Mouse (Mus musculus): ENCODE results near the gene Rxra. TPM values are rescaled to one million over a fixed set of nuclear protein-coding genes. Genes with fewer than 3 reads are reported as not detected.
A peak's percentile ranks its signal among the peaks of the same experiment; 100 is the strongest.

Rxra gene
- polyA plus RNA-seq, 1 experiment from 2014 or later, result 10.3 TPM

DNA sequence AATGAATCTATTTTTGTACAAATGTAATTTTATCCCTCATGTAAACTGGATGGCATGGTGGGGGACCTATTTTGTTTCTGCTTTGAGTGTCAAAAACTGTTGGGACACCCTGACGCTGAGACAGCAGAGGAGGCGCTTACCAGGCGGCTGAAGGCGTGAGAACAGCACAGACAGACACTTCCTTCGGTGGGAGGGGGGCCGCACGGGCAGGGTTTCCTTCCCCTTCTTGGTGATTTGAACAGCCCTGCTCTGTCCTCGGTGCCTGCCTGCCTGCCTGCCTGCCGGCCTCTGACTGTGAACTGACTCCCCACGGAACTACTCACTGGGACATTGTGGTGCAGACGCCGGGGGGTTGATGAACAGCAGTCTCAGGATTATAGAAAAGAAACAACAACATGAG lies 86.3 kb downstream of the Rxra start:
- ATAC-seq (ENCODE audit: insufficient number of reproducible peaks, insufficient read depth, low FRiP score, low read depth), result no peak
- Histone ChIP-seq H3K27ac (ENCODE audit: low read length) (peak overlapping the region; percentile 39; the same call in 1 of the 2 replicates), H3K36me3 (ENCODE audit: control insufficient read depth, insufficient read depth, low read length) (peaks cover 12% of the 10 kb centered on the region; the same call in 1 of the 2 replicates), H3K4me3 (ENCODE audit: low read depth, low read length) (no peak overlapping the region), H3K27me3 (ENCODE audit: control insufficient read depth, insufficient read depth, low read length) (no peaks in the 10 kb centered on the region), H3K9ac (replicated peaks; ENCODE audit: low read depth, low read length) (no peak overlapping the region), H3K4me1 (ENCODE audit: control insufficient read depth, insufficient read depth, low read length) (peaks cover 23% of the 10 kb centered on the region), H3K4me2 (replicated peaks; ENCODE audit: low read depth, low read length) (no peak overlapping the region), H3K9me3 (ENCODE audit: control insufficient read depth, low read depth, low read length) (no peaks in the 10 kb centered on the region)
- WGBS, result 59% methylated on average over 12 of the region's 12 CpGs

DNA sequence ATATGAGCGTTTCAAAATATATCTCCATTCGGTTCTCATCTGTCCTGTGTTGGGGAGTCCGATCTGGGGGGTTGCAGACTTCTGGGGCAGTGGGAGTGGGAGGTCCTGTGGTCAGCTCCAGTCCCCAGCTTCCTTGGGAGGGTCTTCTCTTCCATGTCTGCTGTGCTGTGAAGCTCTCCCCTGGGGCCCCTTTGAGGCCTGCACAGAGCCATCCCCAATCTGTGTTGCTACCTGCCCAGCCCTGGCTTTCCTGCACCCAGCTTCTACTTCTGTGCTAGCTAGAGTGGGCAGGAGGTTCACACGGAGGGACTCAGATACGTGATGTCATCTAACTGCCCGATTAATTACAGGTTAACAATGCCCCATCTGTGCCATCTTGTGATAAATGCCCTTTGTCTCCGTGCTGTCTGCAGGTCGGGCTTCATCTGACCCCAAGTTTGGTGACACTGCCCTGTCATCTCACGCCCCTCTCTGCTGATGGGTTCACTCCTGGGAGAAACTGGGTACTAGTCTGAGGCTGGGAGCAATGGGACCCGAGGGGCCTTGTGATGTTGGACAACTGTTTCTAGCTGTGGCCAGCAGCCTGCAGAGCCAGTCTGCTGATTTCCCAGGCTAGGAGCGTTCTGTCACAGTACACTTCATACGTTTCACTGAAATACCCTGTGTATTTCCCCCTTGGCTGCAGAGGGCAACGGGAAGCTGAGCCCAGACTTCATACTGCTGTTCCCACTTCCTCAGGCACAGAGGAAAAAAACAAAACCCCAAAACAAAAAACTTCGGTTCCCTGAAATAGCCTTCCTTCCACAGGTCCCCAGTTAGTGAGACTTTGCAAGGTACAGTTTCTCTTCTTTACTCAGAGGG lies 86.9 kb downstream of the Rxra start:
- 68% methylated on average over 14 of the region's 14 CpGs for whole genome bisulfite sequencing
- Histone ChIP-seq H3K9me3 (ENCODE audit: control insufficient read depth, low read depth, low read length) (no peaks in the 10 kb centered on the region), H3K27ac (ENCODE audit: low read length) (peak overlapping the region; percentile 39; the same call in 1 of the 2 replicates), H3K4me1 (ENCODE audit: control insufficient read depth, insufficient read depth, low read length) (peaks cover 17% of the 10 kb centered on the region), H3K27me3 (ENCODE audit: control insufficient read depth, insufficient read depth, low read length) (no peaks in the 10 kb centered on the region), H3K36me3 (ENCODE audit: control insufficient read depth, insufficient read depth, low read length) (peaks cover 12% of the 10 kb centered on the region; the same call in 1 of the 2 replicates), H3K9ac (replicated peaks; ENCODE audit: low read depth, low read length) (no peak overlapping the region), H3K4me3 (ENCODE audit: low read depth, low read length) (no peak overlapping the region), H3K4me2 (replicated peaks; ENCODE audit: low read depth, low read length) (no peak overlapping the region)
- ATAC-seq (ENCODE audit: insufficient number of reproducible peaks, insufficient read depth, low FRiP score, low read depth), result no peak

DNA sequence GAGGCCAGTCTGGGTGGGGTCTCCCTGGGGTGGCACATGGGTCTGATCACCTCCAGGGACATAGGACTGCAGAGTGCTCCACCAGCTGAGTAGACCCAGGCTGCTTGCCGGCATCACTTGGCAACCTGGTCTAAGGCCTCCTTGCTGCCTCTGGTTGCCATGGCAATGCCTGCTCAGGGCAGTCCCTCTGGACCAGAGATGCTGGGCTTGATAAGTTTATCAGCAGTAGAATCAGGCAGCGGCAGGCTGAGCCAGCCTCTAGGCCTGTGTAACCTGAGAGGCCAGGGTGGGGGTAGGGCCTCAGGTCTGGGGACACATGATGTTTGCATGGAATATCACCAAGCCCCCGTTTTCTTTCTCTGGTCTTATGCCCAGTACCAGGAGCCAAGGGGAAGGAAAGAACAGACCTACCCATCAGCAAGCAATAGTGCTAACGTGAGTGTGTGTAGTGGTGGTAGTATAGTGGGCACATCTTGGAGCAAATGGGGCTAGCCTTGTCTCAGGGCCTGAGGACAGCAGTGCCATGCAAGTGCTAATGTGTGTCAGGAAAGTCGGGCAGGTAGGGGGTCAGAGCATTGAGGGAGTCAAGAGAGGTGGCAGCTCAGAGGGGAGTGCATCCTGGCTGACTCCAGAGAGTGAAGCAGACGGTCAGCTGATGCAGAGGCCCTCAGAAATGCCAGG lies 88.2 kb downstream of the Rxra start:
- H3K36me3 ChIP-seq (ENCODE audit: control insufficient read depth, insufficient read depth, low read length), result peaks cover 8% of the 10 kb centered on the region; the same call in 1 of the 2 replicates
- peak; percentile 42; the same call in 1 of the 2 replicates for ATAC-seq (ENCODE audit: insufficient number of reproducible peaks, insufficient read depth, low FRiP score, low read depth)
- no peak overlapping the region for H3K4me2 ChIP-seq (replicated peaks; ENCODE audit: low read depth, low read length)
- WGBS, result 16% methylated on average over 6 of the region's 6 CpGs
- no peaks in the 10 kb centered on the region for H3K9me3 ChIP-seq (ENCODE audit: control insufficient read depth, low read depth, low read length)
- H3K9ac ChIP-seq (replicated peaks; ENCODE audit: low read depth, low read length), result no peak overlapping the region
- no peak overlapping the region for H3K4me3 ChIP-seq (ENCODE audit: low read depth, low read length)
- H3K27ac ChIP-seq (ENCODE audit: low read length), result 0 out of 2 replicates have a peak overlapping the region, but pooled peaks have one; percentile 6
- 0 out of 2 replicates have a peak, but pooled peaks cover 5% of the 10 kb centered on the region for H3K4me1 ChIP-seq (ENCODE audit: control insufficient read depth, insufficient read depth, low read length)
- H3K27me3 ChIP-seq (ENCODE audit: control insufficient read depth, insufficient read depth, low read length), result no peaks in the 10 kb centered on the region

DNA sequence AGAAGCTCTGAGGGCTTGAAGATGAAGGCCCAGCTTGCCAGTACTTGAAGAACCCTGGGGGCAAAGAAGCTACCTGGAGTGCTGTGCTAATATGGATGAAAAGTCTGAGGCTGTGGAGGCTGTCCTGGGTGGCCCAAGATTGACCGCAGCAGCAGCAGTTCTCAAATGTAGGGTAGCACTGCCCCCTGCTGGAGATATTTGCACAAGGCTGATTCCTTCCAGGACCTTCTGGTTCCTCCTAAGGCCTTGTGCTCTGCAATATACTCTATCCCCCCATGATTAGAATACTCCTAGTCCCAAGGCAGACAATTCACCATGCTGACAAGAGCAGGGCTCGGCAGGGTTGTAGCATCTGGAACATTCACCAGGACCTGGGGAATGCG lies 88.7 kb downstream of the Rxra start:
- Histone ChIP-seq H3K9me3 (ENCODE audit: control insufficient read depth, low read depth, low read length) (no peaks in the 10 kb centered on the region), H3K27me3 (ENCODE audit: control insufficient read depth, insufficient read depth, low read length) (no peaks in the 10 kb centered on the region), H3K4me2 (replicated peaks; ENCODE audit: low read depth, low read length) (no peak overlapping the region), H3K9ac (replicated peaks; ENCODE audit: low read depth, low read length) (no peak overlapping the region), H3K4me1 (ENCODE audit: control insufficient read depth, insufficient read depth, low read length) (0 out of 2 replicates have a peak, but pooled peaks cover 5% of the 10 kb centered on the region), H3K27ac (ENCODE audit: low read length) (no peak overlapping the region), H3K4me3 (ENCODE audit: low read depth, low read length) (no peak overlapping the region), H3K36me3 (ENCODE audit: control insufficient read depth, insufficient read depth, low read length) (peaks cover 3% of the 10 kb centered on the region; the same call in 1 of the 2 replicates)
- ATAC-seq (ENCODE audit: insufficient number of reproducible peaks, insufficient read depth, low FRiP score, low read depth), result peak; percentile 61; the same call in 1 of the 2 replicates
- 26% methylated on average over 3 of the region's 3 CpGs for WGBS

DNA sequence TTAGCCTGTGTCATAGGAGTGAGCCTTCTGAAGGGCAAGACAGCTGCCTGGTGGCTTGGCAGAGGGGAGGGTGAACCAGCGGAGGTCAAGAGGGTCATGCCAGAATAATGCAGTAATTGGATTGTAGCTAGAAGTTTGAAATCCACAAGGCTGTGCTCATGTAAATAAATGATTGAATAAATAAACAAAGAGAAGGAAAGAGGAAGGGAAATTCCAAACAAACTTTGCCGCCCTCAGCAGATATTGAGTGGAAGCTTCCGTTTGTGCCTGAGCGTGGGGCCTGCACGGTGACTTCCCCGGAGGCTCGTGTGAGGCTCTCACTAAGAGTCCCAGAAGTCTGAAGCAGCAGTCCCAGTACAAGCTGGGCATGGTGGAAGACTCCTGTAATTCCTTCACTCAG lies 91.5 kb downstream of the Rxra start:
- WGBS, result 37% methylated on average over 7 of the region's 7 CpGs
- H3K9ac ChIP-seq (replicated peaks; ENCODE audit: low read depth, low read length), result no peak overlapping the region

DNA sequence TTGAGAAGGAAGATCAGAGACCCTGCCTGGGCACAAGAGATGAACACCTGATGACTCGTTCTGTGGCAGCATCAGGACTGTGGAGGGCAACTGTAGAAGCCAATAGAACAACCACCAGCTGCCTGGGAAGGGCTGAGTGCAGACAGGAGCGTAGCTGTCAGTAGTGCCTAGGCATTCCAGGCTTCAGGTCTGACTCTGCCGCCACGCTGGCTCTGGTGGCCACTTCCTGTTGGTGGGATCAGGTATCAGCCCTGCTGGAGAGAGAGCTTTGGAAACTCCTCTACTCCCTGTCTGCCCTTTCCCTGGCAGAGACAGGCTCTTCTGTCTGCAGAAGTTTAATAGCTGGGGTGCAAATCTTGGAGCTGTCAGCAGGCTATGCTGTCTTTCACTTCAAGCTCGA lies 93.5 kb downstream of the Rxra start:
- H3K27ac ChIP-seq (ENCODE audit: low read length), result no peak overlapping the region
- no peak overlapping the region for H3K4me2 ChIP-seq (replicated peaks; ENCODE audit: low read depth, low read length)
- H3K36me3 ChIP-seq (ENCODE audit: control insufficient read depth, insufficient read depth, low read length), result no peaks in the 10 kb centered on the region
- no peak overlapping the region for H3K4me3 ChIP-seq (ENCODE audit: low read depth, low read length)
- WGBS, result 27% methylated on average over 5 of the region's 5 CpGs
- no peak for ATAC-seq (ENCODE audit: insufficient number of reproducible peaks, insufficient read depth, low FRiP score, low read depth)
- H3K4me1 ChIP-seq (ENCODE audit: control insufficient read depth, insufficient read depth, low read length), result peaks cover 19% of the 10 kb centered on the region
- H3K27me3 ChIP-seq (ENCODE audit: control insufficient read depth, insufficient read depth, low read length), result no peaks in the 10 kb centered on the region
- no peaks in the 10 kb centered on the region for H3K9me3 ChIP-seq (ENCODE audit: control insufficient read depth, low read depth, low read length)
- no peak overlapping the region for H3K9ac ChIP-seq (replicated peaks; ENCODE audit: low read depth, low read length)

More for the DNA sequence above, 91.5 kb downstream of the Rxra start:
- H3K9me3 ChIP-seq (ENCODE audit: control insufficient read depth, low read depth, low read length), result no peaks in the 10 kb centered on the region
- no peak overlapping the region for H3K4me3 ChIP-seq (ENCODE audit: low read depth, low read length)
- ATAC-seq (ENCODE audit: insufficient number of reproducible peaks, insufficient read depth, low FRiP score, low read depth), result no peak
- H3K27ac ChIP-seq (ENCODE audit: low read length), result no peak overlapping the region
- H3K36me3 ChIP-seq (ENCODE audit: control insufficient read depth, insufficient read depth, low read length), result no peaks in the 10 kb centered on the region
- no peaks in the 10 kb centered on the region for H3K27me3 ChIP-seq (ENCODE audit: control insufficient read depth, insufficient read depth, low read length)
- peaks cover 11% of the 10 kb centered on the region; the same call in 1 of the 2 replicates for H3K4me1 ChIP-seq (ENCODE audit: control insufficient read depth, insufficient read depth, low read length)
- H3K4me2 ChIP-seq (replicated peaks; ENCODE audit: low read depth, low read length), result no peak overlapping the region

DNA sequence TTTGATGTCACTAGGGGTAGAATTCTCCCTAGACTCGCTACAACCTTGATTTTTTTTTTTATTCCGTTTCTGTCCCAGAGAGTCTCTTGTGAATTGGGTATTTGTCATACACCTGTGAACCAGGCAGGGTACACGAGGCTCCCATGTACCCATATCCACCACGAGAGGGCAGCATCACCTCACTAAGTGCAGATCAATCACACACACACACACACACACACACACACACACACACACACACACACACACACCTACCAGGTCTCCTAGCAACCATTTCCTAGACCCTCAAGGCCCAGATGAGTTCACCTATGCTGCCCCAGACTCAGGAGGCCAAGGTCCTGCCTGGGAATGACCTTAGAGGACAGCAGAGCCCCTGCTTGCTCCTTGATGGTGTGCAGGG lies 94.0 kb downstream of the Rxra start:
- Histone ChIP-seq H3K27ac (ENCODE audit: low read length) (no peak overlapping the region), H3K4me1 (ENCODE audit: control insufficient read depth, insufficient read depth, low read length) (peaks cover 20% of the 10 kb centered on the region), H3K4me3 (ENCODE audit: low read depth, low read length) (no peak overlapping the region), H3K36me3 (ENCODE audit: control insufficient read depth, insufficient read depth, low read length) (no peaks in the 10 kb centered on the region), H3K27me3 (ENCODE audit: control insufficient read depth, insufficient read depth, low read length) (no peaks in the 10 kb centered on the region), H3K9me3 (ENCODE audit: control insufficient read depth, low read depth, low read length) (no peaks in the 10 kb centered on the region), H3K4me2 (replicated peaks; ENCODE audit: low read depth, low read length) (no peak overlapping the region), H3K9ac (replicated peaks; ENCODE audit: low read depth, low read length) (no peak overlapping the region)
- WGBS, result 3% methylated on average over 4 of the region's 4 CpGs
- ATAC-seq (ENCODE audit: insufficient number of reproducible peaks, insufficient read depth, low FRiP score, low read depth), result no peak

DNA sequence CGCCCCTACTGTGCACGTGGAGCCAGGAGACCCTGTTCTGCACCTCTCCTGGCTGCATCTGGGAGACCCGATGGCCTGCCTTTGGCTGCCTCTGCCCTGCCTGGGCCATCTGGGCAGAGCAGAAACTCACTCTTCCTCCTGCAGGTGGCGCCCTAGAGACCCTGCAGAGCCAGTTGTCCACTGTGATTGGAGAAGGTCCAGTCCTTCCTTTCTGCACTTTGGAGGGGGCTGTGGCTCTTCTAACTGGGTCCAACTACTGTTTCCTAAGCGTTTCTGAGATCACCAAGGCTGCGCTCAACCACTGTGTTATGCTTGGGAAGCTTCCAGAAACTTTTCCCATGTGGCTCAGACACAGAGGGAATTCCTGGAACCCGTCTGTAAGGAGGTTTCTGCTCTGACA lies 95.7 kb downstream of the Rxra start:
- H3K4me2 ChIP-seq (replicated peaks; ENCODE audit: low read depth, low read length), result no peak overlapping the region
- H3K4me3 ChIP-seq (ENCODE audit: low read depth, low read length), result no peak overlapping the region
- no peaks in the 10 kb centered on the region for H3K9me3 ChIP-seq (ENCODE audit: control insufficient read depth, low read depth, low read length)
- no peak overlapping the region for H3K9ac ChIP-seq (replicated peaks; ENCODE audit: low read depth, low read length)
- peak overlapping the region; percentile 18 for H3K27ac ChIP-seq (ENCODE audit: low read length)
- H3K36me3 ChIP-seq (ENCODE audit: control insufficient read depth, insufficient read depth, low read length), result no peaks in the 10 kb centered on the region
- ATAC-seq (ENCODE audit: insufficient number of reproducible peaks, insufficient read depth, low FRiP score, low read depth), result no peak
- no peaks in the 10 kb centered on the region for H3K27me3 ChIP-seq (ENCODE audit: control insufficient read depth, insufficient read depth, low read length)
- H3K4me1 ChIP-seq (ENCODE audit: control insufficient read depth, insufficient read depth, low read length), result peaks cover 32% of the 10 kb centered on the region
- WGBS, result 19% methylated on average over 7 of the region's 7 CpGs
